Mouse (Mus musculus) brain, embryonic 14.5 days (tissue): Measurements from ENCODE around the gene Erich6. TPM values are rescaled to one million over a fixed set of nuclear protein-coding genes. Genes with fewer than 3 reads are reported as not detected.

Experiments
- DNase-seq: peaks from one replicate; pipeline ENCODE4 v3.0.0-alpha.2; 2011; ENCODE audit warnings: low read depth
- CTCF ChIP-seq: fragments of 200-500 bp; IDR thresholded peaks from 2 replicates; pipeline ENCODE4 v1.5.1; 2012; ENCODE audit warnings: inconsistent platforms, mild to moderate bottlenecking, moderate library complexity, borderline replicate concordance; ENCODE audit not compliant: insufficient read depth, insufficient read length; ENCODE audit errors: extremely low read depth
- POLR2A ChIP-seq: fragments of 200-500 bp; IDR thresholded peaks from 2 replicates; pipeline ENCODE4 v1.6.1; 2012; ENCODE audit warnings: mild to moderate bottlenecking, inconsistent platforms, borderline replicate concordance; ENCODE audit not compliant: poor library complexity, insufficient read depth, insufficient read length, severe bottlenecking; ENCODE audit errors: extremely low read depth
- polyA plus RNA-seq: library from polyadenylated mRNA; depleted of rRNA; stranded (reverse); fragments of >200 nt; gene quantifications from 2 replicates; pipeline ENCODE4 v1.2.3, GENCODE M21; 2012; rRNA removed

The Erich6 gene
- 0.26 and 0.33 TPM in 2 replicates for polyA plus RNA-seq

DNA sequence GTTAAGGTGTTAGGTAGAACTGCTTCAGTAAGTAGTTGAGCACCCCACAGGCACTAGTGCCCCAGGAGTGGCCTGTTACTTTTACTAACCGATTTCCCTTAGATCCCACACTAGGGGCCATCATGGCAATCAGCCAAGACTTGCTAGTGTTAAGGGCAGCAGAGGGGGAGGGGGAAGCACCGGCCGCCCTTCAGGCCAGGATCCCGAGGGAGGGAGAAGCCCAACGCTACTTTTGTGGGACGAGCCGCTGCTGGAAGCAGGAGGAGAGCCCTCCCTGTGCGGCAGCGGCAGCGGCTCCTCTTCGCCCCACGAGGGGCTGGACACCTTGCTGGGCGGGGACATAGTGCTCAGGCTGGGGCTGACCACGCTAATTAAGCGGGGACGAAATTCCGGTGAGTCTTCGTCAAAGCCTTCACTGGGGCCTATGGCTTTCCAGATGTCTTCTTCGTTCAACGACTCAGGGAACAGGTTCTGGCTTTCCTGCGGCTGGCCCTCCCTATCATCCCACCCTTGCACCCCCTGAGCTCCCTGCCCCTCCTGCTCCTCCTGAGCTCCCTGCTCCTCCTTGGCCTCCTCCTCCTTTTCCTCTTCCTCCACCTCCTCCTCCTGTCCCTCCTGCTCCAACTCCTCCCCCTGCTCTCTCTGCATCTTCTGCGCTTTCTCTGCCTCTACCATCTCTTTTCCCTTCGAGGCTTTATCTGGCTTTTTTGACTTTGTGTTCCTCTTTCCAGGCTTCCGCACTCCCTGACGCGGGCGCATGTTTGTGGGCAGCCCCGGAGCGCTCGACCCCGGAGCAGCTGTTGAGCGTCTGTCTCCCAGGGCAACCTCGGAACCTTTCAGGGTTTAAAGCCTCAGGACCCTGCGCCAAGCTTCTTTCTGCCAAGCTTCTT, at the start of gene Erich6:
Gene Erich6 (minus strand): TSS at position 802 of the 890 bp plus-strand sequence.
- peak; percentile 75 for DNase-seq
- TF ChIP-seq POLR2A (no peak), CTCF (no peak)

- DNase-seq = no peak
- TF ChIP-seq CTCF (no peak), POLR2A (no peak)
Measured at GRCm38 (mm10) chr3:58686206-58686921, 49.4 kb upstream of the Erich6 start.

GRCm38 (mm10) chr3:58685396-58685795, 48.4 kb upstream of the Erich6 start:
- TF ChIP-seq POLR2A (no peak), CTCF (no peak)
- DNase-seq = no peak

DNA sequence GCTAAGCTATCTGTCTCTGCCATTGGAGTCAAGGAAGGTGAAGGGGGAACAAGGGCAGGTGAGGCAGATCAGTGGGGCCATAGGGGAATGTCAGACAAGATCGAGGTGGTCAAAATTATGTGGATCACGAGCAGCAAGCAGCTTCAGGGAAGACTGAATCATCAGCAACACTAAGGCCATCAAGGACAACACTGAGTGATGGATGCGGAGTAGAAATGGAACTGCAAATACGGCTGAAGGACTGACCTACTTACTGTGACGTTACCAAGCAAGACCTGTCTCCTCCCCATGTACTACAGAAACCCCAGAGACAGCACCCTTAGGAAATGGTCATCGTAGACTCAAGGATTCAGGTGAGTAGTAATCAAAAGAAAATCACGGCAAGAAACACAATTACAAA, 46.3 kb upstream of the Erich6 start:
- TF ChIP-seq POLR2A (no peak), CTCF (no peak)
- DNase-seq = no peak

DNA sequence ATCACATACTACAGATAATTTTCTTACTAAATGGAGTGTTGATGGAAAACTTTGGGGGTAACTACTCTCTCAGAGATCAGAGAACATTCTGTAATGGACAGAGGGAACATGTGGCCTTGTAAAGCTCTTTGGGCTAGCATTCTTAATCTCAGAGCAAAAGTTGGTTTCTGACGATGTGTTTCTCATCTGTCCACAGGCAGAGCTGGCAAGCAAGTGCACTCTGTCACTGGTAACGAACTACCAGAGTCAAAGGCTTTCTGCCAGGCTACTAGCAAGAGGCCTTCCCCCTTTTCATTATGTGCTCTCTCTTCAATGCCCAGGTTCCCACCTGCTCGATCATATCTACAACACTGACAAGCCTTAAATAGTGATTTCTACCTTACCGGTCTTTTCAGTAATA, 45.3 kb upstream of the Erich6 start:
- DNase-seq = no peak
- TF ChIP-seq POLR2A = no peak
- no peak for TF ChIP-seq CTCF

DNA sequence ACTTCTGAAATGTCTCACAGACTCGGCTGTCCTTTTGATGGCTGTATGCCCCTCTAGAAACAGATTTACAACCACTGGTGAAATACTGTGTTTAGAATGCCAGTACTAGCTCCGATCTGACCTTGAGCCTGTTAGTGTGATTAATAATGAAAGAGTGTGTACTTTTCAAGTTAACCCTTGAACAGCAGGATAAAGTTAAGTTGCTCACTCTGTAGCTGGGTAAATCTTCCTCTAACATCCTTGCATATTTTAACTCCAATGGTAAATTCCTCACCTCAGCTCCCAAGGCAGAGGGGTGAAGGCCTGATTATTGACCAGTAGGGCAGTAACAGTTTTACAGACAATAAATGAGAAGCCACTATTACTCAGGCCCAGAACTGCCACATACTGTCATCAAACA, 44.8 kb upstream of the Erich6 start:
- DNase-seq = no peak
- TF ChIP-seq POLR2A = no peak
- no peak for TF ChIP-seq CTCF

DNA sequence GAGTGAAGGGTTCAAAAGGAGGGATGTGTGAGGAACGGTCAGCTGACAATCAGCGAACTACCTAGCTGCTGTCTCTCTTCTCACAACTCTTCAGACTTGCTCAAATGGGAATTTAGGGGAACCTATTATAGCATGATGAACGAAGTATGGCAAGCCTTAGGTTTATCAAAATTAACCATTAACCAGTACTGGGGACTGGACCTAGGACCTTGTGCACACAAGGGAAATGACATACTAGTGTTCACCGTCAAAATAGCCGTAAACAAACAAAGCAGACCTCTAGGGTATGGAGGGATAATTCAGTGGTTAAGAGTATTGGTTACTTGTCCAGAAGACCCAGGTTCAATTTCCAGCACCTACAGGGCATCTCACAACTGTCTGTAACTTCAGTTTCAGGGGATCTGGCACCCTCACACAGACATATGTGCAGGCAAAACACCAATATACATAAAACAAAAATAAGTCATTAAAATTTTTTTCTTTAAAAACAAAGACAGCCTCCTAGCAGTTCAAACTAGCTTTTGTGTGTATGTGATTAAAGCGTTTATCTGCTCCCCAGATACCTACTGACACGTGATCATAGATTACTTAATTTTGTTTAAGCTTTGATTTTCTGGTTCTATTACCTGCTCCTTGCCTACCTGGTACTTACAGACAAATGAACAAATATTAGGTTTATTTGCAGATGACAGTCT, 44.1 kb upstream of the Erich6 start:
- DNase-seq = no peak
- TF ChIP-seq POLR2A = no peak
- no peak for TF ChIP-seq CTCF

GRCm38 (mm10) chr3:58679996-58680395, 43.0 kb upstream of the Erich6 start:
- TF ChIP-seq POLR2A = no peak
- no peak for DNase-seq

DNA sequence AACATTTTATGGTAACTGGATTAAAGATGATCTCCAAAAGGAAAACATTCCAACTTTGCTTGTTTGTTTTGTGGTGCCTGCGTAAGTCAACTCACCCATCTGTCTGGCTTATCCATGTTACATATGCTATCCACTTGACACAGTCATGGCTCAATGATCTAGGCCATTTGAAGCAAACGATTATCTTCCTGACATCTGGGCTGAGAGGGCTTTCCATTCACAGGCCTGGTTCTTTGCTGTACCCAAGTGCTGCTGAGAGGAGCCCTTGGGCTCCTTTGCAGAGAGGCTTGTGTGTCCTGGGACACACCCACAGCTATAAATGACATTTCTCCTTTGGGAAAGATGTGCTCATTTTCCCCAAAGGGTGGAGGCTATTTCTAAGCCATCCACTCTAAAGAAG, 41.9 kb upstream of the Erich6 start:
- DNase-seq = peak; percentile 22
- no peak for TF ChIP-seq POLR2A
- TF ChIP-seq CTCF = no peak

DNA sequence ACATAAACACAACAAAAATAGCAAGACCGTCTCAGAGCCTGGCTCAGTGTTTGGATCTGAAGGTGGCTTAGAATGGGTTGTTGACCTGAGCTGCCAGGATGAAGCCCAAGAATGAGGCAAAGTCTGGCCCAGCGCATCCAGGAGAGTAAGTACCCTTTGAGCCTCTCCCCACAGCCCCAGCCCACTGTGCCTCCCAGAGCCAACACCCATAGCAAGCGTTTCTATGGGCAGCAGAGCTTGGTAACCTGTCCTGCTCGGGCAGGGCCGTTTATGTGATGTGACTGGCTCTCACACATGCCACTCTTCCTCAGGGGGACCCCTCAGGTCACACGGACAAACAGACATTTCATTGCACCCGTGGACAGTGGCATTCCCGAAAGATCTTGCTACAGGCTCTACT, 41.4 kb upstream of the Erich6 start:
- DNase-seq = no peak
- TF ChIP-seq CTCF = no peak
- no peak for TF ChIP-seq POLR2A

DNA sequence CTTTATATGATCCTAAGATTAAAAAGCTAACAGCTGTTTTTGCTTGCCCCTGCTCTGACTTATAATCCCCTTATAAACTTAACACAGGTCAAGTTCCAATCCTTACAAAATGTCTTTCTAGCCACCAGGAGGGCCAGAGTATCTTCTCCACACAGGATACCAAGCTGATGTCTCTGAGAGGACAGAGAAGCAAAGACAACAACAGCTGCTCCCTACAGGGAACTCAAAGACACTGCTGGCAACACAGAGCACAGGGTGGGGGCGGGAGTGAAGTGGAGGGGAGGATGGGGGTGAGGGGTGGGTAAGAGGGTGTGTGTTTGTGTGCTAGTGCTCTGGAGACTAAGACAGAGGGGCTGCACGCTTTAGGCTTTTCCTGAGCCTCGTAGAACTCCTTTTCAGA, 40.6 kb upstream of the Erich6 start:
- peak; percentile 29 for DNase-seq
- TF ChIP-seq CTCF (no peak), POLR2A (no peak)
